Mouse (Mus musculus): ENCODE results near the gene Dars2. TPM values are rescaled to one million over a fixed set of nuclear protein-coding genes. Genes with fewer than 3 reads are reported as not detected.
"Not testable (repeated sequence)": the region's sequence is repeated elsewhere in the genome, so short reads cannot be mapped to it uniquely, and the experiment has no call there.

Gene Dars2
- total RNA-seq, 4 experiments from 2014 or later: 29.7 to 31.8 (median 31.0) TPM

GRCm38 (mm10) chr1:161035281-161035785 lies 35.1 kb downstream of the Dars2 start:
- DNase-seq: no peak

DNA sequence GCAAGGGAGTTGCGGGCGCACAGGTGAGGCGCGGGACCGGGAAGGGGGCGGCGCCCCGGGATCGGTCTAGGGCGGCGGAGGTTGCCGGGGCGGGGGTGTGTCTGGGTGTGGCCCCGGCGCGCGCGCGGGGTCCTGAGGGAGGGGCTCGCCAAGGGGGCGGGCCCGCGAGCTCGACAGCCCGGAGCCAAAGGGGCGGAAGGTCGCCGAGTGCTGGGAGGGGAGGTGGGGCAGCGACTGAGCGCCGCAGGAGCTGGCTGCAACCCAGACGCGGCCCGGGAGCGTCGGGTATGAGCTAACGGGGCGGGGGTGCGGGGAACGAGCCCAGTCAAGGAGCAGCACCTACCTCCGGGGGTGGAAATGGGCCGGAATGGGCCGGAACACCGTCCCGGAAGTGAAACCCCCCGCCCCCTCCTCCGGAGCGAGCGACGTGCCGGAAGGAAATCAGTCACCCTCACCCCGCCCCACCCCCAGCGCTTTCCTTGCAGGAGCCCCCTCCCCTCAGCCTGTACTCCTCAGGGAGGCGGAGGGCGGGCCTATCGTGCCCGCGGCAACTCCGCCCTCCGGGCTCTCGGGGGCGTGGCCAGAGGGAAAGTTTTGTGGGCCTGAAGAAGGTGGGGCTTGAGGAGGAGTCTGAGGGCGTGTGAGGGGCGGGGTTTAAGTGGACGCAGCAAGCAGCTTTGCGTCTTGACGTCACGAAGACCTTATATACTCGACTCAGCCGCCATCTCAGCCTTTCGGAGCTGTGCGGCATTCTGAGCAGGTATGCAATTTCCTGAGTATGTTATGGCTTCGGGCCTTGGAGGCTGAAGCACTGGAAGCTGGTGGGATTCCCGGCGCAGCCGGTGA lies 35.8 kb downstream of the Dars2 start, which contains the start of gene Zbtb37:
Gene Zbtb37 (minus strand): TSS at position 415 of the 846 bp plus-strand sequence.
- peak; percentile 98 for DNase-seq

GRCm38 (mm10) chr1:161033856-161034434 lies 36.5 kb downstream of the Dars2 start:
- DNase-seq: no peak

DNA sequence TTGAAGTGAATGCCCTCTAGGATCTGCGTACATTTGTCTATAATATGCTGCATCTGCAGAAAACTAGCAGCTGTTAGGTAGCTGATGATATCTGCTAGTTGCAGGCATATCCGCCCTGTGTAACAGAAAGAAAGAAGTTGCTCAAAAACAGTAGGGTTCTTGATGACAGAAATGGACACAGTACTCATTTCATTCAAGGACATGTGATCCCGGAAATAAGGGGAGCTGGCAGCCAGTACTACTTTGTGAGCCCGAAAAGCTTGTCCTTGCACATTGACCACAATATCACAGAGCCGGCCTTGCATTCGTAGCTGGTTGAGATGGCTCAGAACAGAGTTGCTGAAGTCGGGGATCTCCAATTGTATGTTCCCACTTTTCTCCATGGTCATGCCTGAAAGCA lies 38.1 kb downstream of the Dars2 start:
- peak; percentile 76 for DNase-seq

- peak; percentile 24 for DNase-seq
Observed at GRCm38 (mm10) chr1:161031881-161032280, 38.6 kb downstream of the Dars2 start.

- DNase-seq: no peak
Observed at GRCm38 (mm10) chr1:161030058-161030457, 40.4 kb downstream of the Dars2 start.

DNA sequence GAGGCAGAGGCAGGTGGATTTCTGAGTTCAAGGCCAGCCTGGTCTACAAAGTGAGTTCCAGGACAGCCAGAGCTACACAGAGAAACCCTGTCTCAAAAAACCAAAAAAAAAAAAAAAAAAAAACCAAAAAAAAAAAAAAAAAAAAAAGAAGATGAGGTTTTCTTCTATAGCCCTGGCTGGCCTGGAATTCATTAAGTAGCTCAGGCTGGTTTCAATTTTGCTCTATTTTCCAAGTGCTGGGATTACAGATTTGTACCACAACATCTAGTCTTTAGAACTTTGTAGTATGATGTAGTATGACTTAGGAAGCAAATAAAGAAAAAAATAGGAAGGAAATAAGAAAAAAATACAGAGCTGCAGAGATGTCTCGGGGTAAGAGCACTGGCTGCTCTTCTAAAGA lies 42.0 kb downstream of the Dars2 start:
- not testable (repeated sequence) for DNase-seq

DNA sequence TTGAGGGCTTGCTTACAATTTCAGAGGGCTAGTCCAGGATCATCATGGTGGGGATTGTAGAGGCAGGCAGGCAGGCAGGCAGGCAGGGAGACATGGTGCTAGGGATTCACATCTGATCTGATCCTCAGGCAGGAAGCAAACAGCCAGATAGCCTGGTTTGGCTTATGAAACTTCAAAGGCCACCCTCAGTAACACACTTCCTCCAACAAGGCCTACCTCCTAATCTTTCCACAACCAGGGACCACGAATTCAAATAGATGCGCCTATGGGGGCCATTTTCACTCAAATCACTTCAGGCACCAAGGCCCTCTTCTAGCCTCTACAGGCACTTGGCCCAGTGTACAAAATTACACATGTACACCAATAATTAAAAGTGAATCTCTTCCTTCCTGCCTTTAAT lies 43.3 kb downstream of the Dars2 start:
- DNase-seq: no peak

GRCm38 (mm10) chr1:161025410-161026210 lies 44.8 kb downstream of the Dars2 start:
- no peak for DNase-seq

DNA sequence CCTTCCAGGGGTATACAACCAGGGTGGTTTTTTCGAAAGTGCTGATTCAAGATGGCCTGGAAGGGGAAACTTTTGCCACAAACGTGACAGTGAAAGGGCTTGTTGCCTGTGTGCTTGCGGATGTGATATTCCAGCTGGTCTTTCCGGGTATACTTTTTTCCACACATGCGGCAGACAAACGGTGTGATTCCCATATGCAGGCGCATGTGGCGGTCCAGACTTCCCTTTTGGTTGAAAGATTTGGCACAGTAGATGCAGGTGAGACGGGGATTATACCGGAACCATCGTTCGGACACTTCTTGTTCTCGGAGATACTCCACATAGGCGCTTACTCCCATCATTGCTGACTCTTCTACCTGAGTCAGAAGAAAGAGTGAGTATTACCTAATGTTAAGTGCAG lies 50.4 kb downstream of the Dars2 start:
- DNase-seq: no peak

- no peak for DNase-seq
Observed at GRCm38 (mm10) chr1:161016378-161016777, 54.1 kb downstream of the Dars2 start.

DNA sequence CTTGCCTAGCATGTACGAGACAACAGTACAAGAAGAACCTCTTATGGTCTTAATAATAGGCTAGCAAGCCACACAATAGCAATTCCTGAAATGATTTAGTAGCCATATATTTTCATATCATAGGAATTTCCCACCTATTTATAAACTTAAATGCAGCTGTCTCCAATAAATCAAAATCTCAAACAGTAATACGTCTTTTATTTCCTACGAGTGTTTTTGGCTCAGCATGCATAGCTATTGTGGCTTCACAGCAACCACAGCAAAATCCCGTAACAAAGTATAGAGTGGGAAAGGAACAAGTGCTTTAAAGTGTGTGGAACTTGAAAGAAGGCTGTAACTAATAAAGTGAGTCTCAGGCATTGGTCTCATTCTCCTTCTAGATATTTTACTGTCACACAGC lies 60.0 kb downstream of the Dars2 start:
- DNase-seq: no peak

GRCm38 (mm10) chr1:161008038-161008437 lies 62.4 kb downstream of the Dars2 start:
- DNase-seq: no peak

- no peak for DNase-seq
Observed at GRCm38 (mm10) chr1:161006471-161006870, 64.0 kb downstream of the Dars2 start.

DNA sequence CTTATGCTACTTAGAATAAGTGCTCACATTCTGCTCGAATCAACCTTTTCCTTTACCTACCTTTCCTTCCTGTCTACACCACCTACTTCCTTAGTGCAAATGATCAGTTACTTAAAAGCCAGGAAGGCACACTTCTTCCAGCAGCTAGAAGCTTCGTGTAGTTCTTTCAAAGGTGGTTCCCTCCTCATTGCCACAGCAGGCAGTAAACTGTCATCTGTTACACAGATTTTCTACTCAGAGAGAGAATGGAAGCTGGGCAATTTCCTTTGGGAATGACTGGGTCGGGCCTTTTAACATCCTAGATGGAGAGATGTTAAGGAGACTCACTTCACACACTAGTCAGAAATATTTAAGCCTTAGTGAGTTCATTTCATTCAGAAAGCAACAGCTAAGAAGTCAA lies 64.9 kb downstream of the Dars2 start:
- no peak for DNase-seq

DNA sequence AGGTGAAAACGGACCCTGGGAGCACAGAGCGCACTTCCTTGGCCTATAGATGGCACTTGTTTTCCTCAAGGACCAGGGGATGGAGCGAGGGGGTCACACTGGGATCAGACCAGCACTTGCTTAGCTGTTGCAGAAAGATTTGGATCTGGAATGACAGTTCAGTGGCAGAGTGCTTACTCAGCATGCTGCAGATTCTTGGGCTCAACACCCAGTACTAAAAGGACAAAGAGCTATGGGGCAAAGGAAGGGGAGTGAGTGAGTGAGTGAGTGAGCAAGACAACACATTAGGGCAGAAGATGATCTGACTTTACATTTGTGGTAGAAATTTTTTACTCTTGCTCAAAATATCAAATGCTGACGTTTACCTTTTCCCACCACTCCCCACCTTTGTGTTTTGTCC lies 65.5 kb downstream of the Dars2 start:
- DNase-seq: no peak

DNA sequence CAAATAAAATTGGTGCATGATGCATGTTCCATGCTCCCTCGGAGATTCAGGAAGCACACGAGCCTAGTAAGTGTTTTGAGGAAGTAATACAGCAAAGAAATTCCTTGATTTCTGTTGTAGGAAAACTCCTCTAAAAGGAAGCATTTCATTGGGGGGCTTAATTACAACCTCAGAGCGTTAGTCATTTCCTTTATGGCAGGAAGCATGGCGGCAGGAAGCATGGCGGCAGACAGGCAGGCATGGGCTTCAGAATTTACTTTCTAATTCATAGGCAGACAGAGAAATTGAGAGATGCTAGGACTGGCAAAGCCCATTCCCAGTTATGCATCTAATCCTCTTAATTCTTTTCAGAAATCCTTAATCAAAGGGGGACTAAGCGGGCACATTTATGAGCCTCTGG lies 76.6 kb downstream of the Dars2 start:
- no peak for DNase-seq

Other genes starting within 250 kb of the Dars2 start
- gene Rc3h1, start 164.2 kb downstream of the Dars2 start, total RNA-seq (2022): 10 to 100 TPM; 34.6 to 52.0 (median 48.0) TPM
- gene Serpinc1, start 92.1 kb downstream of the Dars2 start, total RNA-seq (2022): 1 to 10 TPM in 3 of 4 experiments, under 1 TPM in 1; 0.80 to 2.2 (median 1.6) TPM
- gene Zbtb37, start 35.8 kb downstream of the Dars2 start, total RNA-seq (2022): 10 to 100 TPM; 13.1 to 27.1 (median 19.0) TPM
- gene Cenpl, start 55 bp upstream of the Dars2 start, total RNA-seq (2022): 1 to 10 TPM; 1.7 to 3.6 (median 2.8) TPM
- 10 to 100 TPM; 16.1 to 21.1 (median 18.6) TPM for gene Klhl20, start 60.9 kb upstream of the Dars2 start, total RNA-seq (2022)
- 10 to 100 TPM in 2 of 4 experiments, 1 to 10 TPM in 2; 7.6 to 13.6 (median 10.3) TPM for gene Ankrd45, start 72.0 kb upstream of the Dars2 start, total RNA-seq (2022)
- not detected for gene Tex50, start 88.7 kb upstream of the Dars2 start, total RNA-seq (2022)
- 100 to 1,000 TPM; 240 to 766 (median 475) TPM for gene Prdx6, start 180.6 kb upstream of the Dars2 start, total RNA-seq (2022)